Mouse (Mus musculus) lung, adult 2 months (tissue): Measurements from ENCODE around the gene Krt83.

Source experiments
- CTCF ChIP-seq: fragments of 200-500 bp; IDR thresholded peaks from 2 replicates; pipeline ENCODE4 v1.5.1; 2011; ENCODE audit warnings: mild to moderate bottlenecking, low read length, control low read depth; ENCODE audit not compliant: insufficient read depth
- POLR2A ChIP-seq: fragments of 200-500 bp; IDR thresholded peaks from 2 replicates; pipeline ENCODE4 v1.6.1; 2011; ENCODE audit warnings: low read depth, mild to moderate bottlenecking, control low read depth, low read length, borderline replicate concordance; ENCODE audit errors: extremely low read depth

DNA sequence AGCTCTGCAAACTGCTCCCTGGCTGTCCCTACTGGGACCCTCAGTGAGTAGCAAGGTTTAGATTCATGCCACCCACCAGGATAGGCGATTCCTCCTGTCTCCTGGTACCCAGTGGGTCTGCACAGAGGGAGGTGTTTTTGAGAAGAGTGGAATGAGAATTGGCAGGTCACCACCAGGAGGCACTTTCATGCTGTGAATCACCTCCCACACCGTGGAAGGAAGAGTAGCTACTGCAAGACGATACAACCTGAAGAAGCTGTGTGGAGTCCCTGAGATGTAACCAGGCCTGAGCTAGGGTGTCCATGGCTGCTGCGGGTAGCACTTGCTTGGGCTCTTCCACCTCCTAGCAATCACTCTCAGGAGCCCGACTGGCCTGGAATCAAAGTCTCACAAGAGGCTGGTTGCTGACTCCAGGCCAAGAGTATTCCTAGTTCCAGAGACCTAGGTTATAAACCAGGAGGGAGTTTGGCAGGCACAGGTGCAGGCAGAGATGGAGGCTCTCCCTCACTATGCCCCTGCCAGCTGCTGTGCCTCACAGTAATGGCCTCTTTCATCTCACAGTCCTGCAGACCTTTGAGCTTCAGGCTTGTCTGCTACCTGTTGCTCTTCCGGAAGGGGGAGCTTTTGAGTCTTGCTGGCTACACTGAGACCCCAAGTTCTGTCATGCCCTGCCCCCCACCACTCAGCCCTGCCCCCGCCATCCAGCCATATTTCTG is 46.7 kb upstream of the Krt83 start:
- no peak for TF ChIP-seq POLR2A
- TF ChIP-seq CTCF = 0 out of 2 replicates have a peak, but pooled peaks have one; percentile 3
